Mouse (Mus musculus): ENCODE results near the gene Hist1h1d. TPM values are rescaled to one million over a fixed set of nuclear protein-coding genes. Genes with fewer than 3 reads are reported as not detected.

Gene Hist1h1d
- polyA plus RNA-seq, 2 experiments, result 0.61 to 0.62 TPM

DNA sequence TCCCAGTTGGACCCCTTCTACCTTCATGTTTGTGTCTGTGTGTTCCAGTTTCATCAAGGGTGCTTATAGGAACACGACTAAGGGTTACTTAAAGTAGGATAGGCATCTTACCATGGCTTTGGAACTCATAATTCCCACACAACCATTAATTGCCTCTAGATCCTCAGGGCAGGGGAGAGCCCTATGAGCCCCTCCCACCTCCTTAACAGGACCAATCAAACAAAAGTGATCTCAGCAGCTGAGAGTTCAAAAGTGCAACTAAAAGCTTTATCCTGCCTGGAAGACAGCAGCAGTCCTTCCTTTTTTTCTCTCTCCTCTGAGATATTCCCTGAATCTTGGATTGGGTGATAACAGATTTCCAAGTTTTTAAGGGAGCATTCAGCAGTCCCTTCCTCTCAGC, 42.9 kb upstream of the Hist1h1d start:
- no peak for TF ChIP-seq POLR2A (IDR thresholded peaks at IDR 0.05; ENCODE audit: borderline replicate concordance, extremely low read depth, insufficient read depth, insufficient read length)
- no peak overlapping the region for H3K27ac ChIP-seq (replicated peaks; ENCODE audit: low read depth, low read length)
- no peak overlapping the region for H3K4me3 ChIP-seq (replicated peaks; ENCODE audit: low read length)
- WGBS, result 32% methylated on average over 1 of the region's 1 CpGs
- H3K9me3 ChIP-seq (ENCODE audit: control insufficient read depth, low read length), result no peaks in the 10 kb centered on the region
- H3K4me2 ChIP-seq (replicated peaks; ENCODE audit: low read depth, low read length, severe bottlenecking), result no peak overlapping the region
- H3K4me1 ChIP-seq (ENCODE audit: control insufficient read depth, insufficient read depth, low read length), result 0 out of 2 replicates have a peak, but pooled peaks cover 6% of the 10 kb centered on the region
- ATAC-seq (ENCODE audit: low FRiP score, low read depth), result no peak
- H3K27me3 ChIP-seq (ENCODE audit: control insufficient read depth, insufficient read depth, low read length), result no peaks in the 10 kb centered on the region
- H3K9ac ChIP-seq (ENCODE audit: low read depth, low read length, severe bottlenecking), result no peak overlapping the region
- no peaks in the 10 kb centered on the region for H3K36me3 ChIP-seq (ENCODE audit: control insufficient read depth, insufficient read depth, low read length)
- no peak for DNase-seq (ENCODE audit: low spot score)

DNA sequence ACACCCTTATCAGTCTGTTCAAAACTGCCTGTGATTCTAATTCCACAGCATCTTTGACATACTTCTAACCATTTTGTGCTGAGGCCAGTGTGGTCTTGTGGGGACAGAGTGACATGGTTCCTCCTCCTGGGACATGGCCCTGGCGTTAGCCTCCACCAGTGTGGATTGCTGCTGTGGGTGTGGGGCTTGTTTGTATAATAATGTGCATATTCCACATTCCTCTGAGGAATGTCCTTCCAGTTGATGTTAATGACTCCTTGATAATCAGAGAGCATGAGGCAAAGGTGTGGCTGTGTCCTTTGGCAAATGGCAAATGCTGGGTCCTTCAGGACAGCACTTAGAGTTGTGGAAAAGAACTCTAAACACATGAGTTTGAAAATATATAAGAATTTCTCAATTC, 39.5 kb upstream of the Hist1h1d start:
- WGBS, result 90% methylated on average over 1 of the region's 1 CpGs

DNA sequence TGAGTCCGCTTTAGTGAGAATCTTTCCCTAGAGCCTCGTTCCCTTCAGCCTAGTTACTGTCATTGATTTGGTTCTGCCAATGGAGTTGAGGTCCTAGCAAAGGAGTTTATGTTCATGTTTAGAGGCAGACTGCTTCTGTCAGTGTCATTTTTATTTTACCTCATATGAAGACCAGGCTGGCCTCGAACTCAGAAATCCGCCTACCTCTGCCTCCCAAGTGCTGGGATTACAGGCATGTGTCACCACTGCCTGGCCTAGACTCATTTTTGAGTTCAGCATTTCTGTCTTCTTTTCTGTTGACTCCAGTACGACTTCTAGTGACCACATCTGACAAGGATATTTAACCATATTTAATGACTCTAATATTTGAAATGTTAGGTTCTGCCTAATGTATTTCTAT, 37.8 kb upstream of the Hist1h1d start:
- Histone ChIP-seq H3K36me3 (ENCODE audit: control insufficient read depth, insufficient read depth, low read length) (no peaks in the 10 kb centered on the region), H3K27me3 (ENCODE audit: control insufficient read depth, insufficient read depth, low read length) (no peaks in the 10 kb centered on the region), H3K9me3 (ENCODE audit: control insufficient read depth, low read length) (no peaks in the 10 kb centered on the region), H3K4me1 (ENCODE audit: control insufficient read depth, insufficient read depth, low read length) (0 out of 2 replicates have a peak, but pooled peaks cover 4% of the 10 kb centered on the region), H3K27ac (replicated peaks; ENCODE audit: low read depth, low read length) (no peak overlapping the region), H3K4me2 (replicated peaks; ENCODE audit: low read depth, low read length, severe bottlenecking) (no peak overlapping the region), H3K4me3 (replicated peaks; ENCODE audit: low read length) (no peak overlapping the region), H3K9ac (ENCODE audit: low read depth, low read length, severe bottlenecking) (no peak overlapping the region)
- ATAC-seq (ENCODE audit: low FRiP score, low read depth), result no peak
- TF ChIP-seq POLR2A (IDR thresholded peaks at IDR 0.05; ENCODE audit: borderline replicate concordance, extremely low read depth, insufficient read depth, insufficient read length), result no peak
- 83% methylated on average over 5 of the region's 5 CpGs for WGBS
- no peak for DNase-seq (ENCODE audit: low spot score)

More for the DNA sequence above, 39.5 kb upstream of the Hist1h1d start:
- no peak for ATAC-seq (ENCODE audit: low FRiP score, low read depth)
- Histone ChIP-seq H3K9me3 (ENCODE audit: control insufficient read depth, low read length) (no peaks in the 10 kb centered on the region), H3K9ac (ENCODE audit: low read depth, low read length, severe bottlenecking) (no peak overlapping the region), H3K4me3 (replicated peaks; ENCODE audit: low read length) (no peak overlapping the region), H3K4me1 (ENCODE audit: control insufficient read depth, insufficient read depth, low read length) (0 out of 2 replicates have a peak, but pooled peaks cover 4% of the 10 kb centered on the region), H3K36me3 (ENCODE audit: control insufficient read depth, insufficient read depth, low read length) (no peaks in the 10 kb centered on the region), H3K27ac (replicated peaks; ENCODE audit: low read depth, low read length) (no peak overlapping the region), H3K4me2 (replicated peaks; ENCODE audit: low read depth, low read length, severe bottlenecking) (no peak overlapping the region), H3K27me3 (ENCODE audit: control insufficient read depth, insufficient read depth, low read length) (no peaks in the 10 kb centered on the region)
- DNase-seq (ENCODE audit: low spot score), result no peak
- TF ChIP-seq POLR2A (IDR thresholded peaks at IDR 0.05; ENCODE audit: borderline replicate concordance, extremely low read depth, insufficient read depth, insufficient read length), result no peak

DNA sequence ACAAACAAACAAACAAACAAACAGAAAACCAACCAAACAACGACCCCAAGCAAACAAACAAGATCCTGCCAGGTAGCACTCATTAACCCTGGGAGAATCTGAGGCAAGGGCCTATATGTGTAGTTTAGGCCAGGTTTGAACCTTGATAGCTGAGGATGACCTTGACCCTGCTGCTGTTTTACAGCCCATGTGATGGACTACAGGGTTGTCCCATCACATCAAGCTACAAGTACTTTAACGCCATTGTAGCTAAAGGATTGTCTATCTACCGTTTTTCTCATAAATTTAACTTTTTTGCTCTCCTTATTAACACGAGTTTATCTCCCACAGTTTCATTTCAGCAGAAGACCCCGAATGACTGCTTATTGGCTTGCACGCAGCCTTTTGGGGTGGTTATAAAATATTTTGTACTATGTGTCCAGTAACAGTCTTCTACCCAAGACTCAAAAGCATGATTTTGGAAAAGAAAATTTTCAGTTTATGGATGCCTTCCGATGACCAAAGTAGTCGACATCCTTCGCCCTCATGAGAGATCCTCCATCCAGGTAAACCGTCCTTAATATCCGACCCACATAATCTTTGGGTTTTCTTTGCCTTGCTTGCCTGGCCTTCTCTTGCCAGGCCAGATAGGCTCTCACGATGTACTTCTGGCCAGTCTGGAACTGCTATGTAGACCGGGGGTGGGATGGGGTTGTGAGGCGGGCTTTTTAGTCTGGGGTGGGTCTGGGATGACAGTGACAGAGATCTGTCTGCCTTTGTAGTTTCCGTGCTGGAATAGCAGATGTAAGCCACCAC, 37.0 kb upstream of the Hist1h1d start:
- 51% methylated on average over 15 of the region's 15 CpGs for WGBS
- H3K27me3 ChIP-seq (ENCODE audit: control insufficient read depth, insufficient read depth, low read length), result no peaks in the 10 kb centered on the region
- ATAC-seq (ENCODE audit: low FRiP score, low read depth) (no peak), DNase-seq (ENCODE audit: low spot score) (no peak)
- peak overlapping the region; percentile 52 for H3K4me2 ChIP-seq (replicated peaks; ENCODE audit: low read depth, low read length, severe bottlenecking)
- no peak for TF ChIP-seq POLR2A (IDR thresholded peaks at IDR 0.05; ENCODE audit: borderline replicate concordance, extremely low read depth, insufficient read depth, insufficient read length)
- no peak overlapping the region for H3K27ac ChIP-seq (replicated peaks; ENCODE audit: low read depth, low read length)
- H3K4me1 ChIP-seq (ENCODE audit: control insufficient read depth, insufficient read depth, low read length), result 0 out of 2 replicates have a peak, but pooled peaks cover 4% of the 10 kb centered on the region
- H3K9ac ChIP-seq (ENCODE audit: low read depth, low read length, severe bottlenecking), result peak overlapping the region; percentile 41; the same call in 1 of the 2 replicates
- H3K36me3 ChIP-seq (ENCODE audit: control insufficient read depth, insufficient read depth, low read length), result no peaks in the 10 kb centered on the region
- no peaks in the 10 kb centered on the region for H3K9me3 ChIP-seq (ENCODE audit: control insufficient read depth, low read length)
- peak overlapping the region; percentile 52 for H3K4me3 ChIP-seq (replicated peaks; ENCODE audit: low read length)

DNA sequence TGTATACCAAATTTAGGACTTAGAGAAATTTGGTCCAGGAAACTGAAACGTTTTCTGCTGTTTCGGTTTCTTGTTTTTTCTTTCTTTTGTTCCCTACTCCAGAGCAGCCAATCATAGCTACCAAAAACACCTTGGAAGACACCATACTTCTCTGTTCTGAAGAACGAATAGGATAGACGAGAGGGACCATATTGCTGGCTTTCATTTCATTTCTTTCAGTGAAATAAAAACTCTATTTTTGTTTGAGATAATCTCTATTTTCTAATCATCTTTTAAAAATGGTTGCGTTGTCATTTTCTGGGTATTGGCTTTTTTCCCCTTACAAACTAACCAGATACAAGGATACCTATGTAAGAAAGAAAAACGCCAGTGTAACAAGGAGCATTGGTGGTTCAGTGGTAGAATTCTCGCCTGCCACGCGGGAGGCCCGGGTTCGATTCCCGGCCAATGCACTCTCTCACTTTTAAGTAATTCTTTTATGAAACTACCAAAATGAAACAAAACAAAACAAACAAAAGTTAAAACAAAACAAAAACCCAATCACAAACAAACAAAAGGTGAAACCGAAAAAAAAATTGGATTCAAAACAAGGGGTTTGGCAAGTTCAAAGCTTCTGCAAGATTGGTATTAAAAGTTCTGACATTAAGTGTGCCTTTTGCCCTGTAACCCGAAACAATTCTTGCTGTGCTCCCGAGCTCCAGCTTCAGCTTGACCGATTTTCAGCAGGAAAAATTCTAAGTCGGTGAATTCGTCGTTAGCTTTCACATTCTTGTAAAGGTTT, 36.0 kb upstream of the Hist1h1d start:
- 0 out of 2 replicates have a peak, but pooled peaks cover 4% of the 10 kb centered on the region for H3K4me1 ChIP-seq (ENCODE audit: control insufficient read depth, insufficient read depth, low read length)
- no peaks in the 10 kb centered on the region for H3K36me3 ChIP-seq (ENCODE audit: control insufficient read depth, insufficient read depth, low read length)
- H3K27me3 ChIP-seq (ENCODE audit: control insufficient read depth, insufficient read depth, low read length), result no peaks in the 10 kb centered on the region
- TF ChIP-seq POLR2A (IDR thresholded peaks at IDR 0.05; ENCODE audit: borderline replicate concordance, extremely low read depth, insufficient read depth, insufficient read length), result no peak
- DNase-seq (ENCODE audit: low spot score), result peak; percentile 85
- ATAC-seq (ENCODE audit: low FRiP score, low read depth), result peak; percentile 76
- H3K27ac ChIP-seq (replicated peaks; ENCODE audit: low read depth, low read length), result peak overlapping the region; percentile 84
- peak overlapping the region; percentile 52 for H3K4me3 ChIP-seq (replicated peaks; ENCODE audit: low read length)
- peak overlapping the region; percentile 49 for H3K9ac ChIP-seq (ENCODE audit: low read depth, low read length, severe bottlenecking)
- H3K9me3 ChIP-seq (ENCODE audit: control insufficient read depth, low read length), result no peaks in the 10 kb centered on the region
- H3K4me2 ChIP-seq (replicated peaks; ENCODE audit: low read depth, low read length, severe bottlenecking), result peak overlapping the region; percentile 73
- under 1% methylated on average over 19 of the region's 19 CpGs for WGBS
